Mouse (Mus musculus) left cerebral cortex, postnatal 4 days (tissue): ENCODE data around the gene Bag3. TPM values are rescaled to one million over a fixed set of nuclear protein-coding genes. Genes with fewer than 3 reads are reported as not detected.

ENCODE experiments used
- DNase-seq: peaks from one replicate; pipeline ENCODE4 v3.0.0-alpha.2; 2022
- intact Hi-C: fragments of 180-260 bp; cut with DNase I; formaldehyde crosslinking; loops from one replicate; pipeline ENCODE4 v1.15.1; 2025
- total RNA-seq, 2 experiments: library from RNA; stranded (reverse); gene quantifications; 2 replicates each; pipeline ENCODE4 v1.2.3; 2021

The Bag3 gene
- 1 to 10 TPM; 3.8 to 4.4 TPM for total RNA-seq

- peak; percentile 86 for DNase-seq
These were observed at the start of gene Bag3 for GRCm38 (mm10) chr7:128523349-128523961. Gene Bag3, plus strand, starts transcription at chr7:128523616.

DNA sequence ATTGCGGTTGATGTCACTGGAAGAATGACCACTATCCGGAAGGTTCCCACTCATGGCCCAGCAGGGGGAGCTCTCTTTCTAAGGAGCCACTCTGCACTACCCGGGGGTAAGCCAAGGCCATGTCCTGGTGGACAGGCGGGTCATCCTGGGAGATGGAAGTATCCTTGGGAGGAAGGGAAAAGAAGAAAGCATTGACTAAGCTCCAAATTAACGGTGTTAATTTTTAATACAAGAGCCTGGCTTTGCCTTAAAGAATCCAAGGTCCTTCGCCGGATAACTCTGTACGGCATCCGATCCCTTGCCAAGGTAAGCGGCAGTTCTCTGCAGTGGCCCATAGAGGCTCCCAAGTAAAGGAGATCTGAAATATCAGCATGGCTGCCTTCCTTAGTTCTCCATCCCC, 49.1 kb upstream of the Bag3 start:
- DNase-seq: peak; percentile 86
- intact Hi-C loops: loop anchor here (1.0 kb wide), 1 partner anchor 216 kb away; no protein-coding TSS in a partner anchor

More at GRCm38 (mm10) chr7:128523349-128523961, at the start of gene Bag3:
- intact Hi-C loops: no loop called here

GRCm38 (mm10) chr7:128488986-128489385, 34.4 kb upstream of the Bag3 start:
- DNase-seq: no peak
- intact Hi-C loops: no loop called here

- DNase-seq: no peak
- intact Hi-C loops: no loop called here
These were observed 28.9 kb upstream of the Bag3 start for GRCm38 (mm10) chr7:128494546-128494945.

- no peak for DNase-seq
- intact Hi-C loops: no loop called here
These were observed 23.6 kb upstream of the Bag3 start for GRCm38 (mm10) chr7:128499801-128500200.

DNA sequence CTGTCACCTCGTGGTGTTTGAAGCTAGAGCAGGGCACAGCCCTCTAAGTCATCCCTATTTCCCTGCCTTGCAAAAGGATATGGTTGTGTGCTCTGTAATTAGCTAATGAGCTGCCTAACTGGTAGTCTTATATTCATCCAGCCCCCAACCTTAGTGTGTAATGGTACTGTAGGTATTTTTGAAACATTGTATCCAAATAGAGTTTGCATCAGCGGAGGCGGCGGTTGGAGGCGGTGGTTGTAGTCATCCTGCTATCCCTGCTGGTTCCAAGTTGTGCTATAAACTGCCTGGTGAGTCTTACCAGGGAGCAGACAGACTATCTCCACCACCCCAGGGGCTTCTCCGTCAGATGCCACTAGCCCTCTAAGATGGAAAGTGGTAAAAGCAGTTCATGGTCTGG, 19.3 kb upstream of the Bag3 start:
- no peak for DNase-seq

DNA sequence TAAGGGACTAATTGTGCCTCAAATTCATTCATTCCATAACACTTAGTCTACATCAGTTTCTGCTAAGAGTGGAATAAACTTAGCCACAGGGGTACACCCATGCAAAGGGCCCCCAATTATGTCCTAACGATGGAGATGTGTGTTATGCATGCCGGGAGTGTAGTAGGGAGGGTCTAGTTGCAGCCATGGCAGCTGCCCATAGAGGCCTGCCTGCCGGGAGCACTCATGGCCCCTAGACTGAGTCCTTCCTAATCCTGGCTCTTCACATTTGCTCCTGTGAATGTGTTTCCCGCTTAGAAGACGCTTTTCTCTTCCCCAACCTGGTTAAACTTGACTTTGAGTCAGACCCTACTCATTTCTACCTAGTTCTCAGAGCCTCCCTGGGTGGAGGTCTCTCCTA, 11.5 kb upstream of the Bag3 start:
- DNase-seq: no peak
- intact Hi-C loops: no loop called here

More for the DNA sequence above, 19.3 kb upstream of the Bag3 start:
- intact Hi-C loops: no loop called here

GRCm38 (mm10) chr7:128513512-128513911, 9.9 kb upstream of the Bag3 start:
- DNase-seq: no peak
- intact Hi-C loops: no loop called here

DNA sequence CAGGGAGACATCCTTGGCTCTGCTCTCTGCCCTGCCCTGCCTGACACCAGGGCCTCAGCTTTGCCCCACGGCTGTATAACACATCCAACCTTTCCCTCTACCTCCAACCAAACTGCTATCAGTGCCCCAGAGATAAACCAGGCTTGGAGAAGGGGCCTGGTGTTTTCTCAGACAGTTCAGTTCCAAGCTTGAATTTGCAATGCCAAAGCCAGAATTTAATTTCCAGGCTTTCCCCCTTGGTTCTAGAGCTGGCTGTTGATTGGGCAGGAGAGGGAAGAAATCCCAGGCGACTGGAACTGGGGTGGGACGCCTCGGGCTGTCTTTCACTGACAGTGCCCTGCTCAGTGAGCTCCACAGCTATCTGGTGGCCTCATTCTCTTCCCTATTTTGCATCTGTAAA, 9.1 kb upstream of the Bag3 start:
- intact Hi-C loops: no loop called here
- DNase-seq: no peak

- intact Hi-C loops: no loop called here
- no peak for DNase-seq
These were observed 7.1 kb upstream of the Bag3 start for GRCm38 (mm10) chr7:128516346-128516745.

- DNase-seq: no peak
- intact Hi-C loops: no loop called here
These were observed 3.9 kb upstream of the Bag3 start for GRCm38 (mm10) chr7:128519316-128520050.

- DNase-seq: peak; percentile 52
- intact Hi-C loops: no loop called here
These were observed 656 bp downstream of the Bag3 start for GRCm38 (mm10) chr7:128523962-128524581.

DNA sequence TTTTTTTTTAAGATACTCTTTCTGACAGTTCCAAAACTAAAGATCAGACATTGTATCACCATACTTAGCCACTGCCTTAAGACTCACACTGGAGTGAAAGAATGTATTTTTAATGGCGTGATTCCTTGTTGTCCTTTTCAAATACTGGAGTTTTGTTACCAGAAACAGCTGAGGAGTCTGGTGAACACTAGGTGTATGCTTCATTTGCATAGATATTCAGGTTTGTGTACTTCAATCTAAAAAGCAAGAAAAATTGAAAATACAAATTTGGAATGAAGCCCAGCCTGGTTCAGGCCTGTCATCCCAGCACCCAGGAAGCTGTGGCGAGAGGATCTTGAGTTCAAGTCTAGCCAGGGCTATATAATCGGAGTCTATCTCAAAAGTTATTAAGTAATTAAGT, 1.2 kb downstream of the Bag3 start:
- no peak for DNase-seq
- intact Hi-C loops: no loop called here

DNA sequence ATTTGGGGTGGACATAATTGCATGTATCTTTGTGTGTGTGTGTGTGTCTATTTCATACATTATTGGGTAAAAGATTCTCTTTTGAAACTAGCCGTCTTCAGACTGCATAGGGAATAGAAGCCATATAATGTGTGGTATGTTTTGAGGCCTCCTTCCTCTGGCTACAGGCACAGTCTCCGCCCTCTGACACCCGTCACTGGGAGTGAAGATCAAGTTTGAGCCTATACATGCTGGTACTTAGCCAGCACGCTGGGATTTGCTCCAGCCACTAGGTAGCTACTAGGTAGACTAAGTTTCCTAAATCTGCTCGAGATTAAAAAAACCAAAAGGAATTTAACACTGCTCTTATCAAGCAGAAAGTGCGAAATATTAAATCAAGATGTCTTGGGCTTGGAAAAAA, 3.2 kb downstream of the Bag3 start:
- intact Hi-C loops: no loop called here
- DNase-seq: no peak

DNA sequence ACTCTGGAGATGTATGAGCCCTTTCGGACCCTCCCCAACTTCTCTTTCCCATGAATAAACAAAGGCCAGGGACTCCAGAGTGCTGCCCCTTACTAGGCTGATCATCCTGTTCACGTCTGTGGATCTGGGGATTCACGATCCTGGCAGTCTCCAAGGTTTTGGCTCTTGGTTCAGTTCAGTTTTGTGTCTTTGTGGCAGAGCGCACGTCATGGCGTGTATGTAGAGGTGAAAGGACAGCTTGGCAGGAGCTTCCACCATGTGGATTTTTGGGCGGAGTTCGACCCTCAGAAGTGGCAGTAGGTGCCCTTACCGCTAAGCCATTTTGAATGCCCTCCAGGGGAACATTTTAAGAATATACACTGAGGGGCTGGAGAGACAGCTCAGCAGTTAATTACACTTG, 5.2 kb downstream of the Bag3 start:
- no peak for DNase-seq
- intact Hi-C loops: no loop called here

- intact Hi-C loops: no loop called here
- no peak for DNase-seq
These were observed 5.7 kb downstream of the Bag3 start for GRCm38 (mm10) chr7:128529126-128529525.

DNA sequence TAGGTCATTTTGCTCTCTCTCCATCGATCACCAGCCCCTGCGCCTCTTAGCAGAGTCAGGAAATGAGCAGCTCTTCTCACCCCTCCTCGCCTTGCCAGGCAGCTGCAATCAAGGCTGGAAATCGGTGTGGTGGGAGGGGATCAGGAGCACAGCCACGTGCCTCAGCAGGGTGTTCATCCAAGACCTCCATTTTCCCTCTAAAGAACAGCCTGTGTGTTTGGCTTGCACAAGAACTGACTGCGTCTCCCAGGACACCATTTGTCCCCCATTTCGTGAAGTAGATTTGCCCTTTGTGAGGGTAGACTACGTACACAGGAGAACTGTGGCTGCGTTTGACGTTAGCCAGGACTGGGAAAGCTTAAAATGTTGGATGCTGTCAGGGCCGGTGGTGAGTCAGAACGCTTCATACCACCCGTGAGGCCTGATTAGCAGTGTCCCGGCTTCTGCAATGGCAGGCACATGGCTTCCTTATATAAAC, 6.2 kb downstream of the Bag3 start:
- intact Hi-C loops: no loop called here
- DNase-seq: peak; percentile 36

DNA sequence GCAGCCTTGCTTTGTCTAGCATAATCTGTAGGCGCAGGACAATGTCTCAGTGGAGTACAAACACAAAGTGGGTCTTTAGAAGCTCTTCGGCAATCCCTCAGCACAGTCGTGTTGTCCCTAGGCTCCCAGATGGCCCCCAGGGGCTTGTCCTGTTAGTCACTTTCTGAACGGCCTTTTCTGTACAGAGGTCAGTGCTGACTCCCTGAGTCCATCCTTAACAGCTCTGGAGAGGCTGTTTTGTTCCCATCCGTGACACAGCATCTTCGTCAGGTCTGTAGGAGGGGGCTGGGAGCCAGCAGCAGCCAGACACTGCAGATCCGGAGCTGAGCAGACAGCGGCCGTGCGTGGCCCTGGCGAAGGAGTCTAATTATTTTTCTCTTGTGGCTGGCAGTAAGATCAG, 7.6 kb downstream of the Bag3 start:
- DNase-seq: no peak
- intact Hi-C loops: no loop called here

- intact Hi-C loops: no loop called here
- DNase-seq: peak; percentile 56
These were observed 8.5 kb downstream of the Bag3 start for GRCm38 (mm10) chr7:128531929-128532328.

- intact Hi-C loops: no loop called here
- DNase-seq: no peak
These were observed 9.2 kb downstream of the Bag3 start for GRCm38 (mm10) chr7:128532441-128533166.

- intact Hi-C loops: no loop called here
- no peak for DNase-seq
These were observed 11.6 kb downstream of the Bag3 start for GRCm38 (mm10) chr7:128534984-128535491.
